Mouse (Mus musculus): Measurements from ENCODE around the gene Clec3a. TPM values are rescaled to one million over a fixed set of nuclear protein-coding genes. Genes with fewer than 3 reads are reported as not detected.

Gene Clec3a
- total RNA-seq, 1 experiment, result not detected

- no peak for DNase-seq (ENCODE audit: low read depth, low spot score)
- in situ Hi-C loops (cut with MboI; ENCODE audit: low sequenced_read_pairs in 2 of 2, unreplicated experiment in 2 of 2), result no loop called here
- TF ChIP-seq ZC3H11A (IDR thresholded peaks at IDR 0.05; ENCODE audit: borderline replicate concordance, low read depth, low read length) (no peak), HCFC1 (IDR thresholded peaks at IDR 0.05; ENCODE audit: borderline replicate concordance, insufficient read depth, low read length) (no peak), ZNF384 (IDR thresholded peaks at IDR 0.05; ENCODE audit: low read depth, low read length) (no peak), MAFK (IDR thresholded peaks at IDR 0.05; ENCODE audit: insufficient read depth, low read depth, low read length) (no peak), CHD2 (IDR thresholded peaks at IDR 0.05; ENCODE audit: low read depth, low read length) (no peak)
- no peak overlapping the region for H3K4me3 ChIP-seq (ENCODE audit: insufficient read depth in 1 of 2, low read depth in 1 of 2, low read length in 2 of 2, poor library complexity in 1 of 2, severe bottlenecking in 1 of 2)
- H3K9me3 ChIP-seq (ENCODE audit: control insufficient read depth, insufficient read depth, low read depth, low read length), result no peaks in the 10 kb centered on the region
- H3K27ac ChIP-seq (ENCODE audit: insufficient read depth, low read depth, low read length, poor library complexity, severe bottlenecking), result no peak overlapping the region
- H3K36me3 ChIP-seq (ENCODE audit: control insufficient read depth, insufficient read depth, low read length, poor library complexity, severe bottlenecking), result no peaks in the 10 kb centered on the region
- H3K4me1 ChIP-seq (ENCODE audit: control insufficient read depth in 2 of 2, insufficient read depth in 2 of 2, low read length in 2 of 2, poor library complexity in 1 of 2), result no peaks in the 10 kb centered on the region
- no peak overlapping the region for H3K9ac ChIP-seq (ENCODE audit: insufficient read depth, low read depth, low read length, poor library complexity, severe bottlenecking)
Measured at GRCm38 (mm10) chr8:114458113-114458784, 40.4 kb downstream of the Clec3a start.

GRCm38 (mm10) chr8:114460600-114460999 lies 42.7 kb downstream of the Clec3a start:
- in situ Hi-C loops (cut with MboI; ENCODE audit: low sequenced_read_pairs in 2 of 2, unreplicated experiment in 2 of 2), result no loop called here
- no peak for DNase-seq (ENCODE audit: low read depth, low spot score)
- Histone ChIP-seq H3K9ac (ENCODE audit: insufficient read depth, low read depth, low read length, poor library complexity, severe bottlenecking) (no peak overlapping the region), H3K4me3 (ENCODE audit: insufficient read depth in 1 of 2, low read depth in 1 of 2, low read length in 2 of 2, poor library complexity in 1 of 2, severe bottlenecking in 1 of 2) (no peak overlapping the region), H3K36me3 (ENCODE audit: control insufficient read depth, insufficient read depth, low read length, poor library complexity, severe bottlenecking) (no peaks in the 10 kb centered on the region), H3K4me1 (ENCODE audit: control insufficient read depth in 2 of 2, insufficient read depth in 2 of 2, low read length in 2 of 2, poor library complexity in 1 of 2) (no peaks in the 10 kb centered on the region), H3K9me3 (ENCODE audit: control insufficient read depth, insufficient read depth, low read depth, low read length) (no peaks in the 10 kb centered on the region), H3K27ac (ENCODE audit: insufficient read depth, low read depth, low read length, poor library complexity, severe bottlenecking) (no peak overlapping the region)
- TF ChIP-seq ZNF384 (IDR thresholded peaks at IDR 0.05; ENCODE audit: low read depth, low read length) (no peak), ZC3H11A (IDR thresholded peaks at IDR 0.05; ENCODE audit: borderline replicate concordance, low read depth, low read length) (no peak), CHD2 (IDR thresholded peaks at IDR 0.05; ENCODE audit: low read depth, low read length) (no peak)

- Histone ChIP-seq H3K4me3 (ENCODE audit: insufficient read depth in 1 of 2, low read depth in 1 of 2, low read length in 2 of 2, poor library complexity in 1 of 2, severe bottlenecking in 1 of 2) (no peak overlapping the region), H3K27ac (ENCODE audit: insufficient read depth, low read depth, low read length, poor library complexity, severe bottlenecking) (no peak overlapping the region), H3K4me1 (ENCODE audit: control insufficient read depth in 2 of 2, insufficient read depth in 2 of 2, low read length in 2 of 2, poor library complexity in 1 of 2) (no peaks in the 10 kb centered on the region), H3K9me3 (ENCODE audit: control insufficient read depth, insufficient read depth, low read depth, low read length) (no peaks in the 10 kb centered on the region), H3K36me3 (ENCODE audit: control insufficient read depth, insufficient read depth, low read length, poor library complexity, severe bottlenecking) (no peaks in the 10 kb centered on the region), H3K9ac (ENCODE audit: insufficient read depth, low read depth, low read length, poor library complexity, severe bottlenecking) (no peak overlapping the region)
- TF ChIP-seq HCFC1 (IDR thresholded peaks at IDR 0.05; ENCODE audit: borderline replicate concordance, insufficient read depth, low read length) (no peak), MAFK (IDR thresholded peaks at IDR 0.05; ENCODE audit: insufficient read depth, low read depth, low read length) (no peak), ZNF384 (IDR thresholded peaks at IDR 0.05; ENCODE audit: low read depth, low read length) (no peak), CHD2 (IDR thresholded peaks at IDR 0.05; ENCODE audit: low read depth, low read length) (no peak), ZC3H11A (IDR thresholded peaks at IDR 0.05; ENCODE audit: borderline replicate concordance, low read depth, low read length) (no peak)
- in situ Hi-C loops (cut with MboI; ENCODE audit: low sequenced_read_pairs in 2 of 2, unreplicated experiment in 2 of 2), result no loop called here
- DNase-seq (ENCODE audit: low read depth, low spot score), result no peak
Measured at GRCm38 (mm10) chr8:114462591-114462990, 44.7 kb downstream of the Clec3a start.

- in situ Hi-C loops (cut with MboI; ENCODE audit: low sequenced_read_pairs in 2 of 2, unreplicated experiment in 2 of 2), result no loop called here
Measured at GRCm38 (mm10) chr8:114463305-114463704, 45.4 kb downstream of the Clec3a start.

More at GRCm38 (mm10) chr8:114463305-114463704, 45.4 kb downstream of the Clec3a start:
- Histone ChIP-seq H3K4me1 (ENCODE audit: control insufficient read depth in 2 of 2, insufficient read depth in 2 of 2, low read length in 2 of 2, poor library complexity in 1 of 2) (no peaks in the 10 kb centered on the region; a peak in 1 of 4 replicates), H3K9ac (ENCODE audit: insufficient read depth, low read depth, low read length, poor library complexity, severe bottlenecking) (no peak overlapping the region), H3K36me3 (ENCODE audit: control insufficient read depth, insufficient read depth, low read length, poor library complexity, severe bottlenecking) (no peaks in the 10 kb centered on the region), H3K4me3 (ENCODE audit: insufficient read depth in 1 of 2, low read depth in 1 of 2, low read length in 2 of 2, poor library complexity in 1 of 2, severe bottlenecking in 1 of 2) (no peak overlapping the region), H3K9me3 (ENCODE audit: control insufficient read depth, insufficient read depth, low read depth, low read length) (no peaks in the 10 kb centered on the region), H3K27ac (ENCODE audit: insufficient read depth, low read depth, low read length, poor library complexity, severe bottlenecking) (no peak overlapping the region)
- DNase-seq (ENCODE audit: low read depth, low spot score), result no peak
- TF ChIP-seq HCFC1 (IDR thresholded peaks at IDR 0.05; ENCODE audit: borderline replicate concordance, insufficient read depth, low read length), result no peak
- TF ChIP-seq MAFK (IDR thresholded peaks at IDR 0.05; ENCODE audit: insufficient read depth, low read depth, low read length), result no peak
- no peak for TF ChIP-seq ZC3H11A (IDR thresholded peaks at IDR 0.05; ENCODE audit: borderline replicate concordance, low read depth, low read length)

All from ES-E14 (cell line).